Mouse (Mus musculus) MEL (cell line): ENCODE measurements around the gene Tspan9.

Experiments
- BHLHE40 ChIP-seq: IDR thresholded peaks from 2 replicates; pipeline ENCODE4 v1.6.1; 2012; ENCODE audit warnings: low read depth, mild to moderate bottlenecking, inconsistent platforms, low read length, improper control_type of control experiment, borderline replicate concordance
- EP300 ChIP-seq, 2 experiments: IDR thresholded peaks; 2 replicates each; pipeline ENCODE4 v1.6.1; 2011; ENCODE audit warnings: improper control_type of control experiment in 2 of 2, low read length in 2 of 2, low read depth in 1 of 2, mild to moderate bottlenecking in 1 of 2
- MAX ChIP-seq: IDR thresholded peaks from 2 replicates; pipeline ENCODE4 v1.6.1; 2011; ENCODE audit warnings: low read length, improper control_type of control experiment
- POLR2A ChIP-seq, 2 experiments: IDR thresholded peaks; 2 replicates each; pipeline ENCODE4 v1.6.1; 2011 to 2012; ENCODE audit warnings: low read length in 2 of 2, mild to moderate bottlenecking in 2 of 2, control low read depth in 1 of 2, improper control_type of control experiment in 1 of 2, low read depth in 1 of 2, moderate library complexity in 1 of 2; ENCODE audit not compliant: control insufficient read depth in 1 of 2, insufficient read depth in 1 of 2, poor library complexity in 1 of 2
- USF1 ChIP-seq: IDR thresholded peaks from 2 replicates; pipeline ENCODE4 v1.6.1; 2014; ENCODE audit warnings: low read depth, mild to moderate bottlenecking, inconsistent platforms, low read length, improper control_type of control experiment, moderate library complexity

GRCm38 (mm10) chr6:128022207-128022606 is 121.2 kb downstream of the Tspan9 start:
- no peak for TF ChIP-seq EP300 (IDR thresholded peaks at IDR 0.05; ENCODE audit: low read depth in 1 of 2, low read length in 2 of 2)
- no peak for TF ChIP-seq POLR2A (IDR thresholded peaks at IDR 0.05; ENCODE audit: control insufficient read depth in 1 of 2, insufficient read depth in 1 of 2, low read depth in 1 of 2, low read length in 2 of 2, poor library complexity in 1 of 2)
- no peak for TF ChIP-seq BHLHE40
- TF ChIP-seq MAX: no peak
- no peak for TF ChIP-seq USF1
